Mouse (Mus musculus) macrophage (primary cell): ENCODE results near the gene Tmem189. TPM values are rescaled to one million over a fixed set of nuclear protein-coding genes. Genes with fewer than 3 reads are reported as not detected.

Source experiments
- H3K27ac ChIP-seq: fragments of 350-480 bp; formaldehyde crosslinking; 2 replicates; pipeline ENCODE4 v1.9.0; 2021
- H3K36me3 ChIP-seq: fragments of 350-480 bp; formaldehyde crosslinking; 2 replicates; pipeline ENCODE4 v1.9.0; 2021; ENCODE audit errors: inconsistent target
- H3K4me3 ChIP-seq: fragments of 350-480 bp; formaldehyde crosslinking; 2 replicates; pipeline ENCODE4 v1.9.0; 2021; ENCODE audit errors: inconsistent target
- H3K79me2 ChIP-seq: fragments of 350-480 bp; formaldehyde crosslinking; 2 replicates; pipeline ENCODE4 v1.9.0; 2021; ENCODE audit errors: inconsistent target
- WGBS: methylation state at CpG from one replicate; pipeline ENCODE4 v1.1.7; 2026; ENCODE audit warnings: inconsistent platforms; ENCODE audit not compliant: missing documents; 5-methylcytosine and 5-hydroxymethylcytosine counted together
- polyA plus RNA-seq: library from polyadenylated mRNA; stranded (reverse); fragments of 250-400 nt; gene quantifications from 3 replicates; pipeline ENCODE4 v1.2.4, GENCODE M21; 2018; ENCODE audit warnings: inconsistent platforms

Tmem189 gene
- polyA plus RNA-seq, 1 experiment from 2014 or later, result 276 TPM

DNA sequence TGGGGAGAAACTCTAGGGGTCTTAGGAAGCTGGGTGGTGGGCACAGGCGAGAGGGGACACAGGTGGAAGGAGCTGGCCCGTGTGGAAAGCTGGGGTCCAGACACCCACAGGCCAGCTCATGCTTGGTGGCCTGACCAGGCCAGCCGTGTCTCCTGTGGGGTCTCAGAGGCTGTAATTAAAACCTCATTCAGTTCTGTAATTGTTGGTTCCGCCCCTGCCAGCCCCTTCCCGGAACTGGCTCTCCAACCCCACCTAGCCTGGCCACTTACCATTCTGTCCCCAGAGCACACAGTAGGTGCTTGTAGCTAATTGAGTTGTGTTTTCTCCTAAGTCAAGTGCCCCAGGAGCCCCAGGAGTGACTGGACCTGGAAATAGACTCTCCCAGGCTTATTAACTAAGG is 90.4 kb downstream of the Tmem189 start:
- WGBS, result 86% methylated on average over 5 of the region's 5 CpGs
- Histone ChIP-seq H3K27ac (no peak overlapping the region), H3K4me3 (no peak overlapping the region)

DNA sequence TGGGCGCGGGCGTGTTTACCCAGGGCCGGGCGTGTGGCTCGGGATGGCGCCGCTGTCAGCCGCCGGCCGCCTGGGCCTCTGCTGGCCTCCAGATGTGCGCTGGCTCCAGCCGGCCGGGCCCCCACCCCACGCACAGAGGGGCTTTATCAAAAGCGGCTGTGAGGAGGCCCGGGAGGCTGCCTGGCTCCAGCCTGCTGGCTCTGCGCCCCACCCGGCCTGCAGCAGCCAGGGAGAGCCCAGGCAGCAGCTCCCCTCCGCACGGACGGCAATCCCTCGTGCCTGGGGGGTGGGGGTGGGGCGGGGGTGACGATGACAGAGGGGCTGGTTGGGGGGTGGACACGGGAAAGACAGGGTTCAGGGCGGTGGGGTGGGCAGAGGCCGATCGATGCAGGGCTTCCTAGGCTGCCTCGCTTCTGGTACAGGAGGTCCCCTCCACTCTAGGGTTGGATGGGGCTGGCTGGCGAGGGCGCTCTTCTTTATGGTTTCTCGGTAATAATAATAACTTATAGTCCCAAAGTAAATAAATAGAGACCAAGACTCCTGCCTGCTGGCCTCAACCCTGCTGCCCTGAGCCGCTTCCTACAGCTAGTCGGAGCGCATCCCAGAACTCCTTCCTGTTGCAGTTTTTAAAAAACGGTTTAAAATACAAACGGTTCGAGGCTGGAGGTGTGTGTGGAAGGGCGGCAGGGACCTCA is 92.0 kb downstream of the Tmem189 start:
- 90% methylated on average over 35 of the region's 40 CpGs for WGBS
- H3K27ac ChIP-seq, result no peak overlapping the region

More for the DNA sequence above, 90.4 kb downstream of the Tmem189 start:
- Histone ChIP-seq H3K36me3 (no peaks in the 10 kb centered on the region), H3K79me2 (no peaks in the 10 kb centered on the region)

DNA sequence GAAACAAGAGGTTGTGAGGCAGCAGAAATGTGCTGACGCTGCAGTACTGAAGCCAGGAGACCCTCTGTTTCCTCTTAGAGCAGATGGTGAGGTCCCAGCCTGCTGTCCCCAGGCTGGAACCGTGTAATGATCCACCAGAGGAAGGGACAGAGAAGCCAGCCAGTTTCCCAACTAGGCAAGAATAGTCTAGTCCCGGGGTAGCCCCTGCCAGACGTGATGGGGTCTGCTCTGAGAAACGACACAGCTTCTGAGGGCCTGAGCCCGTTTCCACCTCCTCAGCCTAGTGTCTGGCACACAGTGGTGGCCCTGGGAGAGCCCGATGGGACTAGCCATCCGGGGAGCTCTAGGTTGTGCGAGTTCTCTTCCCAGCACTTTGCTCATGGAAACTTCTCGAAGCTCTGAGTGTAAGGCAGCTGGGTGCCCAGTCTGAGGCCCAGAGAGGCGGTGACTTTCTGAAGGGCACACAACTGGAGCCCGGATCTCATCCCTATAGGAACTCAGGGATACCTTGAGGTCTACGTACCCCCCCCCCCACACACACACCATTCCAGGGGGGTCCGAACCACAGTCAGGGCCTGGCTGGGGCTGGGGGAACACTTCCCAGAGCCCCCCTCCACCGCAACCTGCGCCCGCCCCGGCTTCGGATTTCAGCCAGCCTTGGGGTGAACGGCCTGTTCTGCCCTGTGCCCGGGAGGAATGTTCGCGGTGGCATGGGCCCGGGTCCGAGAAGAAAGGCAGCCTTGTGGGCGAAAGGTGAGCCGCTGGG is 92.7 kb downstream of the Tmem189 start:
- 88% methylated on average over 22 of the region's 27 CpGs for WGBS
- Histone ChIP-seq H3K27ac (no peak overlapping the region), H3K79me2 (no peaks in the 10 kb centered on the region), H3K36me3 (no peaks in the 10 kb centered on the region), H3K4me3 (no peak overlapping the region)

More for the DNA sequence above, 92.0 kb downstream of the Tmem189 start:
- Histone ChIP-seq H3K79me2 (no peaks in the 10 kb centered on the region), H3K4me3 (no peak overlapping the region), H3K36me3 (no peaks in the 10 kb centered on the region)

DNA sequence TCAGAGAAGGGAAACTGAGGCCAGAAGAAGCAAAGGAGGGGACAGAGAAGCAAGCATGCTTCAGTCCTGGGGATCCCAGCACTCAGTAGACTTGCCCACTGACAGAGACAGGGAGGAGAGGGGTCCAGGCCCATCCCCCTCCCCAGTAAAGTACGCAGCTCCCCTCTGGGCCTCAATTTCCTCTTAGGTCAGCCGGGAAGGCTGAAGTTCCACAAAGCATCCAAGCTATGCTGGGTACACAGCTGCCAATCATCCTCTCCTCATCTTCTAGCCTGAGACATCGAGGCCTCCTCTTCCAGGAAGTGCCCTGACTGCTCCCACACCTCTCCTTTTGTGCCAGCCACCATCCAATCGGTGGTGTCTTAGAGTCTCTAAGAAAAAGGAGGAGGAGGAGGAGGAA is 93.4 kb downstream of the Tmem189 start:
- 71% methylated on average over 2 of the region's 4 CpGs for WGBS
- Histone ChIP-seq H3K27ac (no peak overlapping the region), H3K36me3 (no peaks in the 10 kb centered on the region), H3K79me2 (no peaks in the 10 kb centered on the region), H3K4me3 (no peak overlapping the region)

DNA sequence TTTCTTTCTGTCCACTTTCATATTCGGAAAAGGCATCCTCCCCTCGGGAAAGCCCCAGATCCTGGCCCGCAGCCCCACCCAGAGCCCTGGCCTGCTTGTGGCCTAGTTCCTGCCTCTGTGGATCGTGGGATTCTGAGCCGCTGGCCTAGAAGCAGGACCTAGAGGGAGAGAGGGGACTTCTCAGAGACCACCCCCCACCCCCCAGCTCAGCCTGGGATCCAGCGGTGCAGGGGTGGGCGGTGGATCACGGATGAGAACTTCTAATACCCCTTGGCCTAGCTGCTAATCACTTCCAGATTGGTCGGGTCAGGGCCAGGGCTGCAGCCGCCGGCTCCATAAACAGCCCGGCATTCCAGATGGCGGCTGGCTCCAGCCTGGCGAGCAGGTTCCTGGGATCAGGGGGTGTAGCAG is 93.9 kb downstream of the Tmem189 start:
- Histone ChIP-seq H3K36me3 (no peaks in the 10 kb centered on the region), H3K4me3 (no peak overlapping the region), H3K27ac (no peak overlapping the region), H3K79me2 (no peaks in the 10 kb centered on the region)
- 97% methylated on average over 14 of the region's 14 CpGs for WGBS

DNA sequence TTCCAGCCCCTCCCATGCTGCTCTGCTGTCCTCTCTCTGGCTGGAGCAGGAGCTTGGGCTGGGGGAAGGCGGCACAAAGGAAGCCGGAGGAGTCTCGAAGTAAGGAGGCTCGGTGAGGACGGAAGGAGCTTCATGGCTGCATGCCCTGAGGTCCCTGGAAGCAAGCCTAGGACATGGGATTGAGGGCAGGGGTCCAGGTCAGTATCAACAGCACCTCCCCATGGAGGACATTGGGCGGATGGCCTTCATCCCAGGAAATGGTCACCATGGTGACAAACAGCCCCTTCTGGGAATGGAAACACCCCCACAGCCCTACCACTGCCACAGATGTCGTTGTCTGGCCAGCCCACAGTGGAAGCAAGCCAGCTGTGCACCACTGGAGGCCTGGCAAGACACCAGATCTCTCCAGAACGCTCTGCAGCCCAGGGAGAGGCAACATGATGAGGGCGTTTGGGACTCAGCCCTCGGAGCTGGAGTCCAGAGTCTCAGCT is 95.1 kb downstream of the Tmem189 start:
- no peaks in the 10 kb centered on the region for H3K79me2 ChIP-seq
- H3K36me3 ChIP-seq, result no peaks in the 10 kb centered on the region
- WGBS, result 81% methylated on average over 10 of the region's 10 CpGs
- H3K4me3 ChIP-seq, result no peak overlapping the region
- no peak overlapping the region for H3K27ac ChIP-seq

DNA sequence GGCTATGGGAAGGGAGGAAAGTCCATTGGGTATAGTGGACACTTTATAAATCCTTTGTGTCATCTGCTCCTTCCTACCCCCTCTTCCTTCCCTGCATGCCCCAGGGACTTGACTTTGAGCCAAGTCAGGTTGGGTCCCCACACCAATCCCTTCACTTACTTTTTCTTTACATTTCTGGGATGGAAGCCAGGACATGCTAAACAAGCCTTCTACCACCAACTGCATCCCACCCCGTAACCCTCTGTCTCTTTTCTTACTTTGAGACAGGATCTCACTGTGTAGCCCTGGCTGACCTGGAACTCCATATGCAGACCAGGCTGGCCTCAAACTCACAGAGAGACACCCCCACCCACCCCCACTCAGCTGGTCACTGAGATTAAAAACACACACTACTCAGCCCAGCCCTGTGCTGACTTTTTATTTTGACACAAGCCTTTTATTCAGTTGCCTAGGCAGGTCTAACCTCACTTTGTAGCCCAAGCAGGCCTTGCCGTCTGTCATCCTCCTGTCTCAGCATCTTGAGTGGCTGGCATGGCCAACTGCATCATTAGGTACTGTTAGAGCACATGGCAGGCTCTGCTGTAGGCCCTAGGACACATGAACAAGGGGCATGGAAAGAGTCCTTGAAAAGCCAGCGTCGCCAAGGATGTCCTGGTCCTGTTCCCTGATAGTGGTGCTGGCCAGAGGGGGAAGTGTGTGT is 95.9 kb downstream of the Tmem189 start:
- Histone ChIP-seq H3K79me2 (no peaks in the 10 kb centered on the region; the same call in 1 of the 2 replicates), H3K27ac (no peak overlapping the region), H3K4me3 (no peak overlapping the region), H3K36me3 (no peaks in the 10 kb centered on the region)
- WGBS, result 98% methylated on average over 4 of the region's 4 CpGs

Other genes with a start within 250 kb of the Tmem189 start
- gene Rnf114, start 197.2 kb downstream of the Tmem189 start, polyA plus RNA-seq, result 48.9 to 118 TPM (median 85.7 TPM) in 3 replicates
- 11.7 to 18.0 TPM (median 14.0 TPM) in 3 replicates for gene Spata2, start 196.9 kb downstream of the Tmem189 start, polyA plus RNA-seq
- not detected in 3 replicates for gene Snai1, start 151.6 kb downstream of the Tmem189 start, polyA plus RNA-seq
- gene Ube2v1, start 57.7 kb downstream of the Tmem189 start, polyA plus RNA-seq, result 152 to 209 TPM (median 172 TPM) in 3 replicates
- not detected in 3 replicates for gene Gm20431, start 28.3 kb downstream of the Tmem189 start, polyA plus RNA-seq
- gene Cebpb, start 907 bp downstream of the Tmem189 start, polyA plus RNA-seq, result 4.8 to 33.5 TPM (median 23.5 TPM) in 3 replicates
- 78.9 to 381 TPM (median 119 TPM) in 3 replicates for gene Ptpn1, start 242.2 kb upstream of the Tmem189 start, polyA plus RNA-seq